ENCODE assay signal across 22 mouse cellular contexts in the genomic region with DNA sequence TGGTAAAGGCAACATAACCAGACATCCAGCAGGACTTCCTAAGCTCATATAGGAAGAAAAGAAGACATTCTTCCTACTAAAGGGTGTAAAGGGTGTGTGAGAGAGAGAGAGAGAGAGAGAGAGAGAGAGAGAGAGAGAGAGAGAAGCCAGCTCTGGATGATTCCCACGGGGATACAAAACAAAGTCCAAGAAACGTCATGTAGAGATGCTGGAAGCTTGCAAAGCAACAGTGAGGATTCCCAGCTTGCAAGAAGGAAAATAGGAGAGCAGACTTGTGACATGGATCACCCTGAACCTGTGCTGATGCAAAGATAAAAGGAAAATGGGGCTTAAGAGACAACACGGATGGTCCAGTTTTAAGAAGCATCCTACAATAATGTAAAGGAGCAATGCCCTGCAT.
DNase-seq lines count a peak whose midpoint lies in the region; ATAC-seq and TF ChIP-seq lines count a peak whose summit lies in the region.
"Had no signal": no experiment of that assay in that cellular context is flagged by ENCODE, and none has a peak within 500 bp of the region (broad histone marks: within the 10 kb centered on the region; RNA-seq: fewer than 3 reads in every experiment).

No protein-coding gene starts in this region.

- intact Hi-C loops in gastrocnemius, adult 2 months (cut with DNase I), result no loop called here
- intact Hi-C loops in gastrocnemius, postnatal 36 days (cut with DNase I), result no loop called here

- no peak for DNase-seq in gastrocnemius, adult 2 months
- DNase-seq in gastrocnemius, postnatal 36 days, result no peak
- peak; percentile 20 to 27 for DNase-seq in heart, adult 9 months (ENCODE audit: low spot score in 2 of 2)
- DNase-seq in skeletal muscle tissue, adult 2 months (ENCODE audit: low read depth, low spot score), result peak; percentile 57
- DNase-seq: adrenal gland, postnatal 25 days; cerebellum, adult 11 months; cerebellum, adult 9-11 months; right cerebral cortex, adult 18-20 months; right cerebral cortex, postnatal 4 days; thymus, postnatal 25 days had no signal

- peak; percentile 28; the same call in 1 of the 2 replicates for ATAC-seq in intestine, embryonic 15.5 days
- ATAC-seq in intestine, postnatal 0 days, result no peak
- no peak for ATAC-seq in CD4-positive, CD25-positive, alpha-beta regulatory T cell, adult 4 months
- ATAC-seq: hindbrain, embryonic 16.5 days; lung, postnatal 0 days had no signal

- H3K27ac ChIP-seq in gastrocnemius, adult 2 months, result 0 out of 2 replicates have a peak overlapping the region, but pooled peaks have one; percentile 38
- no peak overlapping the region for H3K27ac ChIP-seq in intestine, embryonic 15.5 days
- no peak overlapping the region for H3K27ac ChIP-seq in intestine, postnatal 0 days (ENCODE audit: low read depth, low read length)
- H3K27ac ChIP-seq: forebrain, embryonic 10.5 days; limb, embryonic 12.5 days; midbrain, embryonic 10.5 days; neural tube, embryonic 15.5 days; stomach, embryonic 15.5 days had no signal

- no peak overlapping the region for H3K4me3 ChIP-seq in gastrocnemius, adult 2 months
- H3K4me3 ChIP-seq in intestine, embryonic 15.5 days (replicated peaks), result no peak overlapping the region
- H3K4me3 ChIP-seq in intestine, postnatal 0 days (ENCODE audit: low read depth, low read length), result no peak overlapping the region
- H3K4me3 ChIP-seq: forebrain, embryonic 10.5 days; limb, embryonic 12.5 days; midbrain, embryonic 10.5 days; neural tube, embryonic 15.5 days; stomach, embryonic 15.5 days had no signal

- H3K4me2 ChIP-seq in intestine, embryonic 15.5 days (replicated peaks), result no peak overlapping the region
- H3K4me2 ChIP-seq in intestine, postnatal 0 days (replicated peaks; ENCODE audit: low read depth), result no peak overlapping the region
- H3K4me2 ChIP-seq: limb, embryonic 12.5 days; liver, embryonic 11.5 days; neural tube, embryonic 15.5 days; stomach, embryonic 15.5 days had no signal

- TF ChIP-seq CTCF in gastrocnemius, adult 2 months (IDR thresholded peaks at IDR 0.05), result no peak
- no peak for TF ChIP-seq CTCF in intestine, postnatal 0 days (IDR thresholded peaks at IDR 0.05; ENCODE audit: low read depth)

- H3K27me3 ChIP-seq in intestine, embryonic 15.5 days (replicated peaks), result no peaks in the 10 kb centered on the region
- H3K27me3 ChIP-seq in intestine, postnatal 0 days (replicated peaks; ENCODE audit: control insufficient read depth, insufficient read depth, low read length), result no peaks in the 10 kb centered on the region
- H3K27me3 ChIP-seq: limb, embryonic 12.5 days; neural tube, embryonic 15.5 days; stomach, embryonic 15.5 days had no signal

- H3K9me3 ChIP-seq in intestine, embryonic 15.5 days, result no peaks in the 10 kb centered on the region
- no peaks in the 10 kb centered on the region for H3K9me3 ChIP-seq in intestine, postnatal 0 days (ENCODE audit: control insufficient read depth)
- H3K9me3 ChIP-seq: forebrain, embryonic 10.5 days; limb, embryonic 12.5 days; midbrain, embryonic 10.5 days; neural tube, embryonic 15.5 days; stomach, embryonic 15.5 days had no signal

- WGBS in intestine, embryonic 15.5 days, result 34% methylated on average over 3 of the region's 3 CpGs
- 38% methylated on average over 3 of the region's 3 CpGs for WGBS in intestine, postnatal 0 days

- H3K4me1 ChIP-seq in intestine, embryonic 15.5 days (replicated peaks), result no peaks in the 10 kb centered on the region
- H3K4me1 ChIP-seq in intestine, postnatal 0 days (replicated peaks; ENCODE audit: control insufficient read depth, insufficient read depth, low read length), result no peaks in the 10 kb centered on the region
- H3K4me1 ChIP-seq: limb, embryonic 12.5 days; midbrain, embryonic 10.5 days; neural tube, embryonic 15.5 days had no signal

- H3K9ac ChIP-seq in intestine, embryonic 15.5 days, result no peak overlapping the region
- H3K9ac ChIP-seq in intestine, postnatal 0 days (ENCODE audit: low read depth, low read length), result no peak overlapping the region
- H3K9ac ChIP-seq: limb, embryonic 12.5 days; liver, postnatal 0 days; neural tube, embryonic 15.5 days; stomach, embryonic 15.5 days had no signal

- H3K36me3 ChIP-seq in intestine, embryonic 15.5 days, result no peaks in the 10 kb centered on the region
- H3K36me3 ChIP-seq in intestine, postnatal 0 days (ENCODE audit: control insufficient read depth, insufficient read depth), result no peaks in the 10 kb centered on the region
- H3K36me3 ChIP-seq: forebrain, embryonic 10.5 days; limb, embryonic 12.5 days; midbrain, embryonic 10.5 days; neural tube, embryonic 15.5 days; stomach, embryonic 15.5 days had no signal

Comparison
In these comparisons a context has a peak if more than half of its experiments do, and no peak if none do; other contexts are left out.
1. DNase-seq: peak in heart, adult 9 months (2 of 2) and skeletal muscle tissue, adult 2 months (single experiment); none in gastrocnemius, adult 2 months (single experiment) and gastrocnemius, postnatal 36 days (0 of 2).